Mouse (Mus musculus): Measurements from ENCODE around the gene Rpp38. TPM values are rescaled to one million over a fixed set of nuclear protein-coding genes. Genes with fewer than 3 reads are reported as not detected.

Rpp38 gene
- polyA plus RNA-seq, 1 experiment from 2014 or later = 20.5 TPM

DNA sequence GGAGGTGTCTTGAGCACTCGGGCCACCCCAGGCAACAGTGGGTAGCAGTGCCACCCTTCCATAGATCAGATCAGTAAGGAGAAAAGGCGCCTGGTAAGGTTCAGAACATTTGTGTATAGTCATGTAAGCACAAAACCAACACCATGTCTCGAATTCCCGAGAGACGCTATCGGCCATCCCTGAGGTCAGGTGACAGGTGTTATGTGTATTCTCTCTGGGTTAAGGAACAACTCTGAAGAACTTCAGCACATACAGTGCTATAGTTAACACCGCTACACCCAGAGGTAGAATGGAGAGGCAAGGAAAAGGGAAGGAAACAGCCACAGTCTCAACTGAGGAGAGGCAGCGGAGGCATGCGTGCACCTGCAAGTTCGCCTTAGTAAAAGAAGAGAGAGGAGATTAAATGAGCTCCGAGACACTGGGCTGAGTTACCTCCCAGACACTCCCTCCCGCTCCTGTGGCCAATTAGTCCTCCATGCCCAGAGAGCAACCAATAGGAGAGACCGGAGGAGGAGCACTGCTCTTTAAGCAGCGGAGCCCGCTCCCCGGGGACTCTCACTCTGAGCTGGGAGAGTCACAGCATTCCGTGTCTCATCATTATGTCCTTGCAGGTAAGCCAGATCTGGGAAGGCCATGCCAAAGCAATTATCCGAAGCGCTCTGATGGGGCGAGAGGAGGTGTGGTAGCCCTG, 3.3 kb upstream of the Rpp38 start, which contains the start of gene Acbd7:
Acbd7 (plus strand) TSS at position 558 of the 691 bp plus-strand sequence.
- Histone ChIP-seq H3K4me1 (replicated peaks; ENCODE audit: control insufficient read depth, insufficient read depth, low read length) (no peaks in the 10 kb centered on the region), H3K9ac (ENCODE audit: low read depth, low read length) (no peak within 1 kb of the TSS), H3K27me3 (ENCODE audit: control insufficient read depth, insufficient read depth, low read length) (0 out of 2 replicates have a peak, but pooled peaks cover 2% of the 10 kb centered on the region), H3K4me2 (replicated peaks; ENCODE audit: low read depth, low read length) (peak within 1 kb of the TSS; percentile 36), H3K9me3 (ENCODE audit: control insufficient read depth, low read length) (no peaks in the 10 kb centered on the region), H3K27ac (ENCODE audit: low read depth, low read length) (no peak within 1 kb of the TSS), H3K36me3 (ENCODE audit: control insufficient read depth, insufficient read depth, low read length) (no peaks in the 10 kb centered on the region), H3K4me3 (ENCODE audit: low read depth, low read length) (0 out of 2 replicates have a peak within 1 kb of the TSS, but pooled peaks have one; percentile 10)
- 7% methylated on average over 20 of the region's 20 CpGs for WGBS
- ATAC-seq (ENCODE audit: low FRiP score) (no peak), DNase-seq (ENCODE audit: low spot score) (peak; percentile 54)

GRCm38 (mm10) chr2:3333761-3334160, 1.3 kb upstream of the Rpp38 start:
- 92% methylated on average over 12 of the region's 12 CpGs for WGBS
- Histone ChIP-seq H3K4me1 (replicated peaks; ENCODE audit: control insufficient read depth, insufficient read depth, low read length) (no peaks in the 10 kb centered on the region), H3K27me3 (ENCODE audit: control insufficient read depth, insufficient read depth, low read length) (0 out of 2 replicates have a peak, but pooled peaks cover 2% of the 10 kb centered on the region), H3K4me2 (replicated peaks; ENCODE audit: low read depth, low read length) (no peak overlapping the region), H3K36me3 (ENCODE audit: control insufficient read depth, insufficient read depth, low read length) (no peaks in the 10 kb centered on the region), H3K9ac (ENCODE audit: low read depth, low read length) (no peak overlapping the region), H3K27ac (ENCODE audit: low read depth, low read length) (no peak overlapping the region), H3K9me3 (ENCODE audit: control insufficient read depth, low read length) (no peaks in the 10 kb centered on the region), H3K4me3 (ENCODE audit: low read depth, low read length) (no peak overlapping the region)
- ATAC-seq (ENCODE audit: low FRiP score) (no peak), DNase-seq (ENCODE audit: low spot score) (no peak)

- Histone ChIP-seq H3K4me3 (ENCODE audit: low read depth, low read length) (peak overlapping the region; percentile 65), H3K4me1 (replicated peaks; ENCODE audit: control insufficient read depth, insufficient read depth, low read length) (no peaks in the 10 kb centered on the region), H3K36me3 (ENCODE audit: control insufficient read depth, insufficient read depth, low read length) (no peaks in the 10 kb centered on the region), H3K4me2 (replicated peaks; ENCODE audit: low read depth, low read length) (peak overlapping the region; percentile 70), H3K27ac (ENCODE audit: low read depth, low read length) (0 out of 2 replicates have a peak overlapping the region, but pooled peaks have one; percentile 42), H3K9me3 (ENCODE audit: control insufficient read depth, low read length) (no peaks in the 10 kb centered on the region), H3K27me3 (ENCODE audit: control insufficient read depth, insufficient read depth, low read length) (0 out of 2 replicates have a peak, but pooled peaks cover 2% of the 10 kb centered on the region), H3K9ac (ENCODE audit: low read depth, low read length) (peak overlapping the region; percentile 72)
- WGBS = 5% methylated on average over 21 of the region's 21 CpGs
- no peak for ATAC-seq (ENCODE audit: low FRiP score)
- no peak for DNase-seq (ENCODE audit: low spot score)
These were observed 387 bp downstream of the Rpp38 start for GRCm38 (mm10) chr2:3332056-3332455.

DNA sequence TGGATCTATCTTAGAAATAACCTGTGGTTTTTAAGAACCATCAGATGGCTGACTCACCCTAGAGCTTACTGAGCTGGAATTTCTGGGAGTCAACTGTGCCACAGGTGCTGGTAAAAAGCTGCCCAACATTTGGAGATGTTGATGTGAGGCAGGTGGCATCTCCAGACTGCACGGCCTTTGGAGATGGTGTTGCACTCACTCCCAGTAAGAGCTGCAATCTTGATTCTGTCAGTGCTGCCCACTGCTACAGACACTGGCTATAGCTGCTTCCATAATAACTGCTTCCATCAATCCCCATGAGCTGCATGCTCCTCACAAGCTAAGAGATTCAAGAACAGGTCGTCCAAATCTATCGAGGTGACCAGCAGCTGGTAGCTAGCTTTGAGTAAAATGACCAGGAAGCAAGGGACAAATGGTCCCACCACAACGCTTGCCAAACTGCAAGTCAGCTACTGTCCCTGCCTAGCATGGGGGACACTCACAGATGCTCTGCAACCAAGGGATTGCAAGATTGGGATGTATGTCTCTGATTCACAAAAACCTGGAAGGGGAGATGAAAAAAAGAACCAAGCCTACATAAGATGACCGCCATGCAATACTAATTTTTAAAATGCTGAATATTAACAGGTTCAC, 1.3 kb downstream of the Rpp38 start:
- H3K9me3 ChIP-seq (ENCODE audit: control insufficient read depth, low read length) = no peaks in the 10 kb centered on the region
- 0 out of 2 replicates have a peak, but pooled peaks cover under 1% of the 10 kb centered on the region for H3K27me3 ChIP-seq (ENCODE audit: control insufficient read depth, insufficient read depth, low read length)
- ATAC-seq (ENCODE audit: low FRiP score) (no peak), DNase-seq (ENCODE audit: low spot score) (no peak)
- peak overlapping the region; percentile 70 for H3K4me2 ChIP-seq (replicated peaks; ENCODE audit: low read depth, low read length)
- H3K27ac ChIP-seq (ENCODE audit: low read depth, low read length) = no peak overlapping the region
- no peaks in the 10 kb centered on the region for H3K36me3 ChIP-seq (ENCODE audit: control insufficient read depth, insufficient read depth, low read length)
- no peak overlapping the region; the same call in 1 of the 2 replicates for H3K9ac ChIP-seq (ENCODE audit: low read depth, low read length)
- H3K4me3 ChIP-seq (ENCODE audit: low read depth, low read length) = peak overlapping the region; percentile 65
- no peaks in the 10 kb centered on the region for H3K4me1 ChIP-seq (replicated peaks; ENCODE audit: control insufficient read depth, insufficient read depth, low read length)
- WGBS = 86% methylated on average over 5 of the region's 5 CpGs

GRCm38 (mm10) chr2:3327351-3327750, 5.1 kb downstream of the Rpp38 start:
- DNase-seq (ENCODE audit: low spot score) = peak; percentile 70
- Histone ChIP-seq H3K27me3 (ENCODE audit: control insufficient read depth, insufficient read depth, low read length) (no peaks in the 10 kb centered on the region), H3K9ac (ENCODE audit: low read depth, low read length) (no peak overlapping the region), H3K36me3 (ENCODE audit: control insufficient read depth, insufficient read depth, low read length) (peaks cover 5% of the 10 kb centered on the region), H3K9me3 (ENCODE audit: control insufficient read depth, low read length) (no peaks in the 10 kb centered on the region), H3K27ac (ENCODE audit: low read depth, low read length) (no peak overlapping the region), H3K4me3 (ENCODE audit: low read depth, low read length) (no peak overlapping the region), H3K4me1 (replicated peaks; ENCODE audit: control insufficient read depth, insufficient read depth, low read length) (no peaks in the 10 kb centered on the region), H3K4me2 (replicated peaks; ENCODE audit: low read depth, low read length) (no peak overlapping the region)
- WGBS = 37% methylated on average over 1 of the region's 1 CpGs
- ATAC-seq (ENCODE audit: low FRiP score) = no peak

- Histone ChIP-seq H3K4me1 (replicated peaks; ENCODE audit: control insufficient read depth, insufficient read depth, low read length) (no peaks in the 10 kb centered on the region), H3K36me3 (ENCODE audit: control insufficient read depth, insufficient read depth, low read length) (peaks cover 5% of the 10 kb centered on the region), H3K4me2 (replicated peaks; ENCODE audit: low read depth, low read length) (no peak overlapping the region), H3K27me3 (ENCODE audit: control insufficient read depth, insufficient read depth, low read length) (no peaks in the 10 kb centered on the region), H3K4me3 (ENCODE audit: low read depth, low read length) (no peak overlapping the region), H3K9ac (ENCODE audit: low read depth, low read length) (no peak overlapping the region), H3K9me3 (ENCODE audit: control insufficient read depth, low read length) (no peaks in the 10 kb centered on the region), H3K27ac (ENCODE audit: low read depth, low read length) (no peak overlapping the region)
- DNase-seq (ENCODE audit: low spot score) (no peak), ATAC-seq (ENCODE audit: low FRiP score) (no peak)
- WGBS = 87% methylated on average over 1 of the region's 1 CpGs
These were observed 5.9 kb downstream of the Rpp38 start for GRCm38 (mm10) chr2:3326547-3326946.

GRCm38 (mm10) chr2:3324381-3325130, 7.9 kb downstream of the Rpp38 start:
- Histone ChIP-seq H3K9ac (ENCODE audit: low read depth, low read length) (no peak overlapping the region), H3K27me3 (ENCODE audit: control insufficient read depth, insufficient read depth, low read length) (no peaks in the 10 kb centered on the region), H3K4me1 (replicated peaks; ENCODE audit: control insufficient read depth, insufficient read depth, low read length) (no peaks in the 10 kb centered on the region), H3K27ac (ENCODE audit: low read depth, low read length) (no peak overlapping the region), H3K4me2 (replicated peaks; ENCODE audit: low read depth, low read length) (no peak overlapping the region), H3K36me3 (ENCODE audit: control insufficient read depth, insufficient read depth, low read length) (peaks cover 5% of the 10 kb centered on the region), H3K9me3 (ENCODE audit: control insufficient read depth, low read length) (no peaks in the 10 kb centered on the region), H3K4me3 (ENCODE audit: low read depth, low read length) (no peak overlapping the region)
- ATAC-seq (ENCODE audit: low FRiP score) (no peak), DNase-seq (ENCODE audit: low spot score) (no peak)
- 95% methylated on average over 7 of the region's 7 CpGs for WGBS

DNA sequence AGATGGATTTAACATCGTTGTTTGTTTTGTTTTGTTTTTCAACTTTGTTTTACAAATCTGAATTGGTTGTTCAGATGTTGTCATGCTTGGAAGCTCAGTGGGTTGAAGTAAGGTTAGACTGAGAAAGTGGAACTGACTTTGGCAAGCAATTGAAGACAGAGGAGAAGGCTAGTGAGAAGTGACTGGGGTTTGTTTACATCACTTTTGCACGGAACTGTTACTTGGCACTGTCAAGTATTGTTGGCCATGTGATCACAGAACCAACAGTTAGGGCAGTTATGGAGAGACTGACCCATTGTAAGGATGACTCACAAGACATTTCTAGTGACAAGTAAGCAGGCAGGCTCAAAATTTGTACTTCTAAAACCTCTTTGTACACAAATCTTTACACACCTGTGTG, 9.3 kb downstream of the Rpp38 start:
- H3K27ac ChIP-seq (ENCODE audit: low read depth, low read length) = no peak overlapping the region
- no peaks in the 10 kb centered on the region for H3K4me1 ChIP-seq (replicated peaks; ENCODE audit: control insufficient read depth, insufficient read depth, low read length)
- no peaks in the 10 kb centered on the region for H3K9me3 ChIP-seq (ENCODE audit: control insufficient read depth, low read length)
- H3K36me3 ChIP-seq (ENCODE audit: control insufficient read depth, insufficient read depth, low read length) = peaks cover 5% of the 10 kb centered on the region
- H3K27me3 ChIP-seq (ENCODE audit: control insufficient read depth, insufficient read depth, low read length) = no peaks in the 10 kb centered on the region
- 88% methylated on average over 2 of the region's 2 CpGs for whole genome bisulfite sequencing
- no peak overlapping the region for H3K4me3 ChIP-seq (ENCODE audit: low read depth, low read length)
- no peak overlapping the region for H3K9ac ChIP-seq (ENCODE audit: low read depth, low read length)
- DNase-seq (ENCODE audit: low spot score) (no peak), ATAC-seq (ENCODE audit: low FRiP score) (no peak)
- no peak overlapping the region for H3K4me2 ChIP-seq (replicated peaks; ENCODE audit: low read depth, low read length)

Measured in hindbrain, embryonic 11.5 days (tissue).